Mouse (Mus musculus) midbrain, embryonic 15.5 days (tissue): ENCODE data around the gene Zc3h10. TPM values are rescaled to one million over a fixed set of nuclear protein-coding genes. Genes with fewer than 3 reads are reported as not detected.
A peak's percentile ranks its signal among the peaks of the same experiment; 100 is the strongest.

Source experiments
- ATAC-seq: fragments of 200-750 bp; cut with Nextera tagmentation; replicated peaks from 2 replicates; pipeline ENCODE4 v1.8.0; 2017; ENCODE audit warnings: moderate TSS enrichment
- H3K27ac ChIP-seq: fragments of 300-500 bp; sonication (generic); 2 replicates; pipeline ENCODE4 v1.5.1; 2015; ENCODE audit warnings: mild to moderate bottlenecking, inconsistent platforms
- H3K27me3 ChIP-seq: fragments of 300-500 bp; sonication (generic); replicated peaks from 2 replicates; pipeline ENCODE4 v1.6.1; 2015; ENCODE audit warnings: inconsistent platforms
- H3K36me3 ChIP-seq: fragments of 300-500 bp; sonication (generic); replicated peaks from 2 replicates; pipeline ENCODE4 v1.6.1; 2015; ENCODE audit warnings: inconsistent platforms
- H3K4me1 ChIP-seq: fragments of 300-500 bp; sonication (generic); 2 replicates; pipeline ENCODE4 v1.6.1; 2015; ENCODE audit warnings: inconsistent platforms
- H3K4me2 ChIP-seq: fragments of 300-500 bp; sonication (generic); 2 replicates; pipeline ENCODE4 v1.6.1; 2015; ENCODE audit warnings: inconsistent platforms, mild to moderate bottlenecking, moderate library complexity
- H3K4me3 ChIP-seq: fragments of 300-500 bp; sonication (generic); 2 replicates; pipeline ENCODE4 v1.5.1; 2015; ENCODE audit warnings: mild to moderate bottlenecking, inconsistent platforms
- H3K9ac ChIP-seq: fragments of 300-500 bp; sonication (generic); 2 replicates; pipeline ENCODE4 v1.6.1; 2015; ENCODE audit warnings: mild to moderate bottlenecking, inconsistent platforms
- H3K9me3 ChIP-seq: fragments of 300-500 bp; sonication (generic); 2 replicates; pipeline ENCODE4 v1.6.1; 2016; ENCODE audit warnings: inconsistent platforms
- WGBS: fragments of 180-500 bp; shearing (Covaris S2); methylation state at CpG from one replicate; pipeline ENCODE4 v1.1.7; 2015; ENCODE audit warnings: mixed read lengths; 5-methylcytosine and 5-hydroxymethylcytosine counted together
- polyA plus RNA-seq: library from polyadenylated mRNA; unstranded; fragments of >200 nt; fragmentation: Nextera tagmentation; extraction: Ambion mirVana; gene quantifications from 2 replicates; pipeline ENCODE4 v1.2.1, GENCODE M21; 2015

Gene Zc3h10
- polyA plus RNA-seq: 20.8 and 22.7 TPM in 2 replicates

DNA sequence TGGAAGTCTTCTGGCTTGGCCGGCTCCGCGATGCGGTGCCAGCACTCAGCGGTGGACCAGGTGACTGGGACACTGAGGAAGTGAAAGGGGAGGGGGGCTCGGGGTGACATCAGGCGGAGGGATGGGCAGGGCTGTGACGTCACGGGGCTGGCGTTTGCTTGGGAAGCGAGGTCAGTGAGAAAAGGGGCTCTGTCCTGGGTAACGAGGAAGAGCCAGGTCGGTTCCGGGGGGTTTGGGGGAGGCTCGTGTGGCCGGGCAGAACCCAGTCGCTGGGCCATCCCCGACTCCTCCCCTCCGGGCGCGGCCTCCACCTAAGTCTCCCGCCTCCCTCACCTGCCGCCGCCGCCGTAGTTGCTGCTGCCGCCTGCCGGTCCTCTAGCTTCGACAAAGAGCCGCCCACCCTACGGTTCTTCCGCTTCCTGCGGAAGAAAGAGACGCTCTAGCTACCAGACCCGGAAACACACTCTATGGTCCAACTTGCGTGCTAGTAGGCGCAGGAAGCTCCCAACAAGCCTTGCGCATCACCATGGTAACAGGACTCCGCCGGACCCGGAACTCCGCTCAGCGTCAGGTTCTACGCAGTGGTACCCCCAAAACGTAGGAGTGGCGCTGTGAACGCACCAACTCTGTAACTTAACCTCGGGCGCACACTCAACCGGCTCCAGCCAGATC lies at the start of gene Zc3h10:
Gene Zc3h10, minus strand, starts transcription at position 414 of the 672 bp plus-strand sequence.
- H3K4me1 ChIP-seq: peaks cover 18% of the 10 kb centered on the region
- ATAC-seq: peak; percentile 88
- peak within 1 kb of the TSS; percentile 97 for H3K27ac ChIP-seq
- H3K27me3 ChIP-seq: no peaks in the 10 kb centered on the region
- WGBS: under 1% methylated on average over 49 of the region's 50 CpGs
- peaks cover 20% of the 10 kb centered on the region for H3K36me3 ChIP-seq
- peak within 1 kb of the TSS; percentile 68 for H3K4me3 ChIP-seq
- H3K9me3 ChIP-seq: no peaks in the 10 kb centered on the region
- peak within 1 kb of the TSS; percentile 71 for H3K4me2 ChIP-seq
- peak within 1 kb of the TSS; percentile 76 for H3K9ac ChIP-seq

DNA sequence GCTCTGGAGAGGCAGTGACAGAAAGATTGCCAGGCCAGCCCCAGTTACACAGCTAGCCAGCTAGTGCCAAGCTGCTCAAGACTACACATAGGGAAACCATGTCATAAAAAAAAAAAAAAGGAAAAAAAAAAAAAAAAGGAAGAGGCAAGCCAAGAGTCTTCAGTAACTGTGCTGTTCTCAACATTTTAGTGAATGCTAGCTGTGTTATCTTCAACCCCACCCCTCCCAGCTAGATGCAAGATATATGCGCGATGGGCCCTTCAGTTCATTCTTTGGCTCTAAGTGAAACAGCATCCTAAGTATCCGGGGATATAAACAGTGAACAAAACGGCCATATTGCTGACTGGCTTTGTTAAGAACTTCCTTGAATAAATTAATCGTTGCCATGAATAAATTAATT lies 45.2 kb upstream of the Zc3h10 start:
- Histone ChIP-seq H3K36me3 (no peaks in the 10 kb centered on the region), H3K4me2 (no peak overlapping the region), H3K9ac (no peak overlapping the region), H3K4me1 (peaks cover 12% of the 10 kb centered on the region), H3K4me3 (no peak overlapping the region), H3K27me3 (peaks cover 23% of the 10 kb centered on the region), H3K9me3 (no peaks in the 10 kb centered on the region), H3K27ac (no peak overlapping the region)
- ATAC-seq: no peak
- 69% methylated on average over 5 of the region's 5 CpGs for WGBS

DNA sequence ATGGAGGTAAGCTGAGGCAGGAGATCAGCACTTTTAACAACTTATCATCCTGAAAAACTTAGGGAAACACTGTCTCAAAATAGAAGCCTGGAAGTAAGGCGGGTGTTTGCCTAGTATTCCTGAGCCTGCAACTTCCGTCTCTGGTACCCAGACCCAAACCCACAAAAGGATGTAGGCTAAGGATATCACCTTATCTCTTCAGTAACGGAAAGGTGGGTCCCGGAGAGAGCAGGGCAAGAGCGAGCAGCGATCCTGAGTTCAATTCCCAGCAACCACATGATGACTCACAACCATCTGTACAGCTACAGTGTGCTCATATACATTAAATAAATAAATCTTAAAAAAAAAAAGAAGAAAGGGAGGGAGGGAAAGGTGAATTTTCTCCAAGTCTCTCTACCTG lies 43.9 kb upstream of the Zc3h10 start:
- WGBS: 88% methylated on average over 6 of the region's 6 CpGs
- ATAC-seq: no peak

DNA sequence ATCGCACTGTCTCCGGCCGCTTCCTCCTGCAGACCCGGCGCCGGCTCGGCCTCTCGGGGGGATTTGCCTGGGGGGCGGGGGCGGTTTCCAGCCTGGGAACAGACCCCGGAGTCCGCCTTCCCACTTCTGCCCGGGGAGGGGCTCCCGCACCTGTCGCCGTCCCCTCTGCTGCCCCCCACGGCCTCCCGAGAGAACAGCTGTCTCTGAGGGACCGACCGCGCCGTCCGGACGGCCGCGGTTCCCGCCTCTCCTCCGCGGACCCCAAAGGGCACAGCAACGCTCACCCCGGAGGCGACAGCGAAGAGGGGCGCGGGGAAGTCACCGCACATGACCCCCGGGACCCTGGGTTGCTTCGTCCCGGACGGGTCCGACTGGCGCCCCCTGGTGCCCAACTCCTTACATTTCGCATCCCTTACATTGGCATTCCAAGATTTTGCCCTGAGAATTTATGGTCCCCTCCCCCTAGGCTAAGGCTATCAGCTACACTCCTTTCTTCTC lies 42.7 kb upstream of the Zc3h10 start:
- under 1% methylated on average over 43 of the region's 43 CpGs for WGBS

More for the DNA sequence above, 43.9 kb upstream of the Zc3h10 start:
- Histone ChIP-seq H3K4me1 (peaks cover 12% of the 10 kb centered on the region), H3K36me3 (no peaks in the 10 kb centered on the region), H3K4me2 (no peak overlapping the region), H3K27ac (no peak overlapping the region), H3K9ac (no peak overlapping the region), H3K4me3 (no peak overlapping the region), H3K9me3 (no peaks in the 10 kb centered on the region), H3K27me3 (peaks cover 33% of the 10 kb centered on the region)

DNA sequence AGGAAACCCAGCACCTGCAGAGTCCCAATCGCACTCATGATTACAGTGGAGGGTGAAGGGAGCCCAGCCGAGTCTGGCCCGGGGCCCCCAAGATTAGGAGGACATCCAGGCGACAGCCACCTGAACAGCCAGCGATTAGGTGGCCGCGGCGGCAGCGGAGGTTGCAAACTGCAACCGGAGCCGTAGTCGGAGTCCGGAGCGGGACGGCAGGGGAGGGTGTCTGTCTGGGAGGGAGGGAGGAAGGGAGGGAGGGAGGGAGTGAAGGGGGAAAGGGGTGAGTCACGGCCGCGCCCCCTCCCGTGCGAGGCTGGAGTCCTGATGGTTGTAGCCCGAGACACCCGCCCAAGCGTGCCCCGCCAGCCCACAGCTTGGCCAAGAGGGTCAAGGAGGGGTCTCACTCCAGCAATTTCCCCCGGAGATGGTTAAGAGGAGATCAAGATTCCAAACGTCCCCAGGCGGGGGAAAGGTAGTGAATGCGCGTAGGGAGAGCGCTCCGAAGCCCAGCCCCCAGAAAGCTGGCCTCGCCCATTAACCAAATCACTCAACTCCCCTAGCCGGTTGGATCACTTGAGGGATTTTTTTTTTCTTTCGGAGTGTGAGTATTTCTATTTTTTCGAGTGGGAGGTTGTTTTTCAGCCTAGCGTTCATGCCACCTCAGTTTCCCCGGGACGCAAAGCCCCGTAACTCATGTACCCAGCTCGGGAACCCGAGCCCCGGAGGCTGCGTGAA lies 42.1 kb upstream of the Zc3h10 start, which contains the start of gene Erbb3:
Gene Erbb3, minus strand, starts transcription at position 189 of the 729 bp plus-strand sequence.
- H3K9me3 ChIP-seq: no peaks in the 10 kb centered on the region
- no peaks in the 10 kb centered on the region for H3K36me3 ChIP-seq
- ATAC-seq: peak; percentile 38; the same call in 1 of the 2 replicates
- peaks cover 35% of the 10 kb centered on the region for H3K27me3 ChIP-seq
- peaks cover 12% of the 10 kb centered on the region for H3K4me1 ChIP-seq
- peak within 1 kb of the TSS; percentile 97 for H3K4me2 ChIP-seq
- H3K9ac ChIP-seq: peak within 1 kb of the TSS; percentile 47
- WGBS: under 1% methylated on average over 42 of the region's 43 CpGs
- H3K27ac ChIP-seq: no peak within 1 kb of the TSS
- peak within 1 kb of the TSS; percentile 50 for H3K4me3 ChIP-seq

More for the DNA sequence above, 42.7 kb upstream of the Zc3h10 start:
- Histone ChIP-seq H3K36me3 (no peaks in the 10 kb centered on the region), H3K27ac (no peak overlapping the region), H3K27me3 (peaks cover 35% of the 10 kb centered on the region), H3K4me3 (peak overlapping the region; percentile 50), H3K9ac (peak overlapping the region; percentile 47), H3K4me2 (peak overlapping the region; percentile 97), H3K9me3 (no peaks in the 10 kb centered on the region), H3K4me1 (peaks cover 12% of the 10 kb centered on the region)
- peak; percentile 78 for ATAC-seq

DNA sequence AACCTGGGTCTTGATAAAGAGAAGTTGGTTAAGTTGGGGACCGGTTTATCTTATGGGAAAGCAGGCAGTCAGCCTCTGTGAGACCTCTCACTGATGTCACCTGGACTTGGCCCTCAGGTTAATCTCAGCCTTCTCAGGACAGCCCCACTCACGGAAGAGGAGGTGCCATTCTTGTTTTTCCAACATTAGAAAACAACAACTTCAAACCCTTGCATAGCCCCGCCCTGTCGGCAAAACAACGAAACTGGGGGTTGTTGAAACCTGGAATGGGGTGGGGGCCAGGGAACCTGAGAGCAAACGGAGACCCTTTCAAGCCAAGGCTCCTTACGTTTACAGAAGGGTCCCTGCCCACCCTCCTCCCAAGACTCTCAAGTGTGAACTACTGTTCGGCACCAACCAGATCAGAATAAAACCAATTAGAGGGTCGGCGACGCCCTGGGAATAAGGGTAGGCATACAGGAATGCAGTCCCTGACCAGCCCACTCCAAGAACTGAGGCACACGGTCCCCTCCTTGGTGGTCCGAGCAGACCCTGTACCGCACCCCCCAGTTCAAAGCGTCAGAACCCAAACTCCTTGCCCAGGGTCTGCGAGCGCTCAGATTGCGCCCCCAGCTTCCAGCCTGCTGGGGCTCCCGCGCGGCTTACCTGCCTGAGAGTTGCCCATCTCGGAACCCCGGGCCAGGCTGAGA lies 41.3 kb upstream of the Zc3h10 start:
- WGBS: 3% methylated on average over 23 of the region's 23 CpGs
- Histone ChIP-seq H3K4me1 (peaks cover 12% of the 10 kb centered on the region), H3K9me3 (no peaks in the 10 kb centered on the region), H3K4me3 (peak overlapping the region; percentile 50), H3K36me3 (no peaks in the 10 kb centered on the region), H3K9ac (peak overlapping the region; percentile 47; the same call in 1 of the 2 replicates), H3K27me3 (peaks cover 35% of the 10 kb centered on the region), H3K27ac (no peak overlapping the region), H3K4me2 (peak overlapping the region; percentile 97)
- 0 out of 2 replicates have a peak, but pooled peaks have one; percentile 48 for ATAC-seq

DNA sequence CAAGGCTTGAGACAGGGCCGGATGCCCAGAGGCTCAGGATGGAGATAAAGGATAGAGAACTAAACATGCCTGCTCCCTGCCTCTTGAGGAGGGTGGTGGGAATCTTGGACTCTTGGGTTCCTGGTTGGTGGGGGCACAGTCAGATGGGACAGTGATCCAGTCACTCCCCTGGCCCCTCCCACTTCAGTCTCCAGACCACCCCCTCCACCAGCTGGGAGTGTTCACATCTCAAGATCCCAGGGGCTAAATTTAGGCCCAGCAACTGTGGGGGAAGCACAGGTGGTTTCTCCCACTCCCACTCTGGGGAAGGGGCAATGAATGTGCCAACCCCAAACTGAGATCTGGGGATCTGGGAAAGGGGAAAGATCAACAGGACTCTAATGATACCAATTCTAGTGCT lies 40.6 kb upstream of the Zc3h10 start:
- ATAC-seq: no peak
- no peak overlapping the region for H3K9ac ChIP-seq
- H3K4me1 ChIP-seq: peaks cover 12% of the 10 kb centered on the region
- peaks cover 35% of the 10 kb centered on the region for H3K27me3 ChIP-seq
- no peak overlapping the region for H3K27ac ChIP-seq
- H3K4me2 ChIP-seq: no peak overlapping the region
- no peak overlapping the region for H3K4me3 ChIP-seq
- WGBS: 20% methylated on average over 1 of the region's 1 CpGs
- no peaks in the 10 kb centered on the region for H3K9me3 ChIP-seq
- no peaks in the 10 kb centered on the region for H3K36me3 ChIP-seq

DNA sequence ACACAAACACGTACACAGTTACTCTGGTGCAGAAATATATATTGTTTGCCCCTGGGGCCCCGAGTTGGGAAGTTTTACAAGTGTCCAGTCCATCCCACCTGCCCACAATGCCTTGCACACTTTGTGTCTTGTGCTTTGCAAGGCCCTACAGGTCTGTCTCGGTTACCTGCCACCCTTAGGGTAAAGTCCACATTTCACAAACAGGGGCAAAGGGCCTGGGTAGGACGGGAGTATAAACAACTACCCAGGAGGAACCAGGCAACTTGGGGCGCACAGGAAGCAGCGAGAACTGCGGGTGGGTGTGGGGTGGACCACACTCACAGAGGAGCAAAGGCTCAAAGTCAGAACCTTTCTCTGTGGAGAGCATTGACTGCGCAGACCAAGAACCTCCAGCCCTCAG lies 40.1 kb upstream of the Zc3h10 start:
- no peak overlapping the region for H3K9ac ChIP-seq
- no peak overlapping the region for H3K4me3 ChIP-seq
- no peaks in the 10 kb centered on the region for H3K9me3 ChIP-seq
- no peak overlapping the region for H3K27ac ChIP-seq
- peaks cover 36% of the 10 kb centered on the region for H3K27me3 ChIP-seq
- ATAC-seq: no peak
- no peak overlapping the region for H3K4me2 ChIP-seq
- H3K36me3 ChIP-seq: no peaks in the 10 kb centered on the region
- 57% methylated on average over 8 of the region's 8 CpGs for WGBS
- peaks cover 12% of the 10 kb centered on the region for H3K4me1 ChIP-seq

DNA sequence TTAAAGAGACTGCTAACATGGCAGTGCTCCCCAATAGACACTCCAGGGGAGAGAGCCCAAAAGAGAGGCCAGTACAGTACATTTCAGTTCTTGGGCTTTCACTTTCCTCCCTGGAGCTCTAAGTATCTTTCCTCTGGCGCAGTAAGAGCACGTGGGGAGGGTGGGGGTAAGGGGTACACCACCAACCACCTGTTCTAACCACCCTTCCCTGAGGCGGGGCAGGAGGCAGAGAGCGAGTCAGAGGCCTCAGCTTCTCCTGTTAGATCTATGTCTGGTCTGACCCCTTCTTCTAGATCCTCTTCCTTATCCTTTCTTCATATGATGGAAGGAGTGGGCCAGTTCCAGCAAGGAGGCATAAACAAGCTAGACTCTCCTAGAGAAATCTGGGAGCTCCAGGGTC lies 39.5 kb upstream of the Zc3h10 start:
- Histone ChIP-seq H3K4me3 (no peak overlapping the region), H3K4me1 (peaks cover 12% of the 10 kb centered on the region), H3K9ac (no peak overlapping the region), H3K36me3 (no peaks in the 10 kb centered on the region), H3K27me3 (peaks cover 38% of the 10 kb centered on the region), H3K9me3 (no peaks in the 10 kb centered on the region), H3K27ac (no peak overlapping the region), H3K4me2 (no peak overlapping the region)
- no peak for ATAC-seq
- WGBS: 51% methylated on average over 4 of the region's 4 CpGs

DNA sequence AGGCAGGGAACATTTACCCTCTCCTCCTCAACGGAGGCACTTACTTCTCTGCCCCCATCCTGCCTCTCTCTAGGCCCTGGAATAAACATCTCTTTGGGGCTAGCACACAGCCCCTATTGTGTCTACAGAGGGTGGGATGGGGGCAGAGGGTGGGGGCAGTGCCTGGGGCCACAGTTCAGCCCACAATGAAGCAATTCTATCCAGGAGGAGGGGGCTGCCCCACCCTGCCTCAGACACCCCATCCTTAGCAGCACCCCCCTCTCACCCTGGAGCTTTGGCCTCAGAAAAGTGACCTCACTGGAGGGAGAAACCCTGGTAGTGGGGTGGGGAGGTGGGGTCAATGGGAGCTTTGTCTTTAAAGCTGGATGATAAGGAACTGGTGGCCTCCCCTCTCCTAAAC lies 39.0 kb upstream of the Zc3h10 start:
- Histone ChIP-seq H3K4me2 (no peak overlapping the region), H3K36me3 (no peaks in the 10 kb centered on the region), H3K27me3 (peaks cover 38% of the 10 kb centered on the region), H3K27ac (no peak overlapping the region), H3K9ac (no peak overlapping the region), H3K4me3 (no peak overlapping the region), H3K4me1 (peaks cover 12% of the 10 kb centered on the region), H3K9me3 (no peaks in the 10 kb centered on the region)
- 11% methylated on average over 1 of the region's 1 CpGs for WGBS
- no peak for ATAC-seq

DNA sequence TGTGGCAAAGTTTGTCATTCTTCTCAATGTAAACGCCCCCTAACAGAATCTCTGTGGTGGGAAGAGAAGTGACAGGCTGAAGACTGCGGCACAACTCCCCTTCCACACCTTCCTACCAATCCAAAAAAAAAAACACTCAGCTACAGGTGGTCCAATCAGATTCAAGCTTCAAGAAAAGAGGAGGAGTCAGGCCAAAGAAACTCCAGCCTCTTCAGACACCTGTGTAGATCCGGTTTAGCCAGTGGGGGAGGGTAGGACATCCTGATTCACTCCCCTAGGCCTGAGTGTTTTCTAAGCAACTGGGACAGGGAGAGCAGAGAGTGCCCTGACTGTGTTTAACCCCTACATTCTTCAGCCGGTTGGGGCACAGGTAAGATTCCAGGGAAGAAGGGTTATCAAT lies 36.8 kb upstream of the Zc3h10 start:
- Histone ChIP-seq H3K4me2 (no peak overlapping the region), H3K36me3 (no peaks in the 10 kb centered on the region), H3K9me3 (no peaks in the 10 kb centered on the region), H3K4me3 (no peak overlapping the region), H3K4me1 (peaks cover 5% of the 10 kb centered on the region), H3K27me3 (peaks cover 31% of the 10 kb centered on the region), H3K9ac (no peak overlapping the region), H3K27ac (no peak overlapping the region)
- 7% methylated on average over 4 of the region's 4 CpGs for WGBS
- no peak for ATAC-seq

DNA sequence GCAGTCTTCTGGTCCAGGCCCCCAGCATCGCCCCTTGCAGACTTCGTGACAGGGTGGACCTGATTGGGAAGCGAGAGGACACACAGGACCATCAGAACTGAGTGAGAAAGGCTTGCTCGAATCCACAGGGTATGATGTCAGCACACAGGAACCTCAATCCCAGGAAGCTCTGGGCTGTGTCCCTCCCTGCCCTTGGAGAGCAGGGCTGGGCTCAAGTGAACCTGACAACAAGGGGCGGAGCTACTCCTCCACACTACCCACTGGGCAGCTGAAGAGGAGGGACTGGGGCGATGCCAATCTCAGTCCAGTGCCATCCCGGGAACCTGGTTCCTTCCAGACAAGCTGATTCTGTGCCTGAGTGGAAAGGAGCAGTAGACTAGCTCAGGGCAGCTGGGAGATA lies 36.1 kb upstream of the Zc3h10 start:
- no peaks in the 10 kb centered on the region for H3K36me3 ChIP-seq
- no peaks in the 10 kb centered on the region for H3K4me1 ChIP-seq
- H3K27ac ChIP-seq: no peak overlapping the region
- H3K9ac ChIP-seq: no peak overlapping the region
- 22% methylated on average over 7 of the region's 7 CpGs for WGBS
- H3K27me3 ChIP-seq: peaks cover 24% of the 10 kb centered on the region
- H3K9me3 ChIP-seq: no peaks in the 10 kb centered on the region
- H3K4me2 ChIP-seq: no peak overlapping the region
- ATAC-seq: no peak
- H3K4me3 ChIP-seq: no peak overlapping the region
